ENCODE assay signal across 10 mouse cellular contexts in genomic region chr5:120409385-120410378, GRCm38 (mm10). TPM values are rescaled to one million over a fixed set of nuclear protein-coding genes. Genes with fewer than 3 reads are reported as not detected.
DNase-seq lines count a peak whose midpoint lies in the region; ATAC-seq lines count a peak whose summit lies in the region.
"Had no signal": no experiment of that assay in that cellular context is flagged by ENCODE, and none has a peak within 500 bp of the region (broad histone marks: within the 10 kb centered on the region; RNA-seq: fewer than 3 reads in every experiment).

No protein-coding gene starts in this region.

- no peaks in the 10 kb centered on the region for H3K4me1 ChIP-seq in heart, embryonic 12.5 days (replicated peaks)
- H3K4me1 ChIP-seq in embryonic facial prominence, embryonic 12.5 days, result peaks cover 6% of the 10 kb centered on the region; the same call in 1 of the 2 replicates
- H3K4me1 ChIP-seq in neural tube, embryonic 13.5 days (replicated peaks), result peaks cover 23% of the 10 kb centered on the region

- no peak for ATAC-seq in heart, embryonic 12.5 days (ENCODE audit: insufficient number of reproducible peaks, low FRiP score)
- no peak for ATAC-seq in embryonic facial prominence, embryonic 12.5 days (ENCODE audit: insufficient number of reproducible peaks, insufficient read depth, low FRiP score, low TSS enrichment)
- peak; percentile 93 for ATAC-seq in neural tube, embryonic 13.5 days (ENCODE audit: low read depth)

- H3K4me2 ChIP-seq in heart, embryonic 12.5 days, result peak overlapping the region; percentile 45
- H3K4me2 ChIP-seq in embryonic facial prominence, embryonic 12.5 days (replicated peaks), result peak overlapping the region; percentile 40
- H3K4me2 ChIP-seq in neural tube, embryonic 13.5 days, result peak overlapping the region; percentile 53

- DNase-seq in heart, postnatal 36 days, result no peak
- DNase-seq in layer of hippocampus, adult 8-10 months (ENCODE audit: low spot score in 2 of 2), result peak; percentile 21 to 32
- DNase-seq in testis, postnatal 14 days (ENCODE audit: low spot score), result no peak
- no peak for DNase-seq in c-Kit-positive CD71-positive TER-119-positive erythroid progenitor cells, embryonic 14.5 days (ENCODE audit: low spot score)
- no peak for DNase-seq in thymus, postnatal 14 days

- H3K9me3 ChIP-seq in heart, embryonic 12.5 days (replicated peaks), result peaks cover 9% of the 10 kb centered on the region; the same call in 1 of the 2 replicates
- 0 out of 2 replicates have a peak, but pooled peaks cover 4% of the 10 kb centered on the region for H3K9me3 ChIP-seq in embryonic facial prominence, embryonic 12.5 days
- peaks cover 5% of the 10 kb centered on the region; the same call in 1 of the 2 replicates for H3K9me3 ChIP-seq in neural tube, embryonic 13.5 days

- intact Hi-C loops in heart, postnatal 36 days (cut with DNase I), result no loop called here

- no peaks in the 10 kb centered on the region for H3K36me3 ChIP-seq in heart, embryonic 12.5 days
- no peaks in the 10 kb centered on the region for H3K36me3 ChIP-seq in embryonic facial prominence, embryonic 12.5 days
- no peaks in the 10 kb centered on the region for H3K36me3 ChIP-seq in neural tube, embryonic 13.5 days

- no peak overlapping the region for H3K27ac ChIP-seq in heart, embryonic 12.5 days (ENCODE audit: poor library complexity, severe bottlenecking)
- no peak overlapping the region for H3K27ac ChIP-seq in embryonic facial prominence, embryonic 12.5 days
- peak overlapping the region; percentile 96 for H3K27ac ChIP-seq in neural tube, embryonic 13.5 days (replicated peaks)

- 2% methylated on average over 41 of the region's 41 CpGs for WGBS in heart, embryonic 12.5 days
- 2% methylated on average over 41 of the region's 41 CpGs for WGBS in embryonic facial prominence, embryonic 12.5 days
- WGBS in neural tube, embryonic 13.5 days, result under 1% methylated on average over 41 of the region's 41 CpGs

- H3K4me3 ChIP-seq in heart, embryonic 12.5 days, result 0 out of 2 replicates have a peak overlapping the region, but pooled peaks have one; percentile 6
- no peak overlapping the region; the same call in 1 of the 2 replicates for H3K4me3 ChIP-seq in embryonic facial prominence, embryonic 12.5 days
- peak overlapping the region; percentile 25 for H3K4me3 ChIP-seq in neural tube, embryonic 13.5 days

- no peak overlapping the region for H3K9ac ChIP-seq in heart, embryonic 12.5 days
- H3K9ac ChIP-seq in embryonic facial prominence, embryonic 12.5 days, result peak overlapping the region; percentile 30; the same call in 1 of the 2 replicates
- H3K9ac ChIP-seq in neural tube, embryonic 13.5 days, result peak overlapping the region; percentile 68

- H3K27me3 ChIP-seq in heart, embryonic 12.5 days (replicated peaks), result peaks cover 70% of the 10 kb centered on the region
- peaks cover 61% of the 10 kb centered on the region for H3K27me3 ChIP-seq in embryonic facial prominence, embryonic 12.5 days
- peaks cover 62% of the 10 kb centered on the region for H3K27me3 ChIP-seq in neural tube, embryonic 13.5 days

RNA-seq across cellular contexts. Expression of gene Lhx5, which starts 21.8 kb away (rescaled TPM):
- 0.11 TPM in 1 of 2 replicates, not detected in the other for polyA plus RNA-seq in heart, embryonic 12.5 days (2016; fragmentation: Nextera tagmentation; extraction: Ambion mirVana)
- total RNA-seq in heart, postnatal 36 days (2021), result not detected
- polyA plus RNA-seq in embryonic facial prominence, embryonic 12.5 days (2016; fragmentation: Nextera tagmentation; extraction: Ambion mirVana), result 0.96 and 1.9 TPM in 2 replicates
- total RNA-seq in layer of hippocampus, adult 8-10 months (2022), result under 1 TPM in 2 of 4 experiments, not detected in 2; 0.10 to 0.11 TPM
- polyA plus RNA-seq in neural tube, embryonic 13.5 days (2015; fragmentation: Nextera tagmentation; extraction: Ambion mirVana), result 42.0 and 46.0 TPM in 2 replicates
- total RNA-seq: common myeloid progenitor, adult 5-6 weeks; neutrophil, adult 5-6 weeks had no signal

Comparison
In these comparisons a context has a peak if more than half of its experiments do, and no peak if none do; other contexts are left out.
1. DNase-seq: peak in layer of hippocampus, adult 8-10 months (2 of 2); none in heart, postnatal 36 days (0 of 2), testis, postnatal 14 days (single experiment), c-Kit-positive CD71-positive TER-119-positive erythroid progenitor cells, embryonic 14.5 days (single experiment) and thymus, postnatal 14 days (single experiment).
2. RNA of gene Lhx5, which starts 21.8 kb away (polyA plus RNA-seq): 42.0 to 46.0 TPM in neural tube, embryonic 13.5 days; 0.96 to 1.9 TPM in embryonic facial prominence, embryonic 12.5 days and 0.11 TPM in heart, embryonic 12.5 days; every median in the first group is over 10 times any median in the second.
3. Peak in every context shown above with its lines, with median percentiles within 50 percentile points of each other: H3K4me2 ChIP-seq.